Mouse (Mus musculus) layer of hippocampus, adult 18-20 months (tissue): ENCODE measurements around the gene 1700015G11Rik. TPM values are rescaled to one million over a fixed set of nuclear protein-coding genes. Genes with fewer than 3 reads are reported as not detected.

Experiments used
- DNase-seq, 2 experiments: peaks; one replicate each; pipeline ENCODE4 v3.0.0; 2022; ENCODE audit warnings: low spot score in 2 of 2
- total RNA-seq, 2 experiments: library from RNA; stranded (reverse); gene quantifications; 2 replicates each; pipeline ENCODE4 v1.2.3; 2021

1700015G11Rik gene
- total RNA-seq, 2 experiments from 2014 or later = not detected

GRCm38 (mm10) chr7:51969379-51969778, 46.1 kb downstream of the 1700015G11Rik start:
- DNase-seq = no peak

GRCm38 (mm10) chr7:51967581-51967980, 47.9 kb downstream of the 1700015G11Rik start:
- no peak for DNase-seq

GRCm38 (mm10) chr7:51964681-51965080, 50.8 kb downstream of the 1700015G11Rik start:
- DNase-seq = peak; percentile 10 to 60

GRCm38 (mm10) chr7:51962219-51962952, 53.1 kb downstream of the 1700015G11Rik start:
- DNase-seq = no peak

Other genes starting within 250 kb of the 1700015G11Rik start
- 10 to 100 TPM; 23.8 to 33.2 TPM for gene Gas2, start 153.7 kb downstream of the 1700015G11Rik start, total RNA-seq
- gene Fancf, start 153.5 kb downstream of the 1700015G11Rik start, total RNA-seq = 1 to 10 TPM; 3.7 to 4.1 TPM
- 10 to 100 TPM; 37.9 to 40.0 TPM for gene Svip, start 9.7 kb downstream of the 1700015G11Rik start, total RNA-seq